Mouse (Mus musculus) MEL-GATA-1-ER (cell line): ENCODE data around the gene Mtmr1.
"Not testable (repeated sequence)": the region's sequence is repeated elsewhere in the genome, so short reads cannot be mapped to it uniquely, and the experiment has no call there.

Experiments
- DNase-seq: peaks from one replicate; pipeline ENCODE4 v3.0.0-alpha.2; 2012; ENCODE audit warnings: low read depth; ENCODE audit errors: extremely low read depth

Gene Mtmr1

DNA sequence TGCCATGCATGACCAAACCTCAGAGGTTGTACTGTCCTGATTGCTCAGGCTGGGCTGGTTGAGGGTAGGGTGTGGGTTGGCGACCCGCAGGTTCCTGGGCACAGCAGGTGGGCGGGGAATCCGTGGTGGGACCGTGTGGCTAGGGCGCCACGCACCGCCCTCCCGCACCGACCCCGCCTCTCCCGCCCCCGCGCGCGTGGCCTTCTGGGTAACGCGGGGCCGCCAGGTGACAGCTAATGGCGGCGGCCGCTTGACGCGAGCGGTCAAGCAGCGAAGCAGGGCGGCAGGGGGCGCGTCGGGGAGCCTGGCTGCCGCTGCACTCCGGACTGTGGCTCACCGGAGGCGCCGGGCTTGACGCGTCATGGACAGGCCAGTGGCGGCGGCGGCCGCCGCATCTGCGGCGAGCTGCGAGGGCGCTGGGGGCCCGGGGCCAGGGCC lies at the start of gene Mtmr1:
Gene Mtmr1 (plus strand): TSS at position 207 of the 438 bp plus-strand sequence.
- no peak for DNase-seq

DNA sequence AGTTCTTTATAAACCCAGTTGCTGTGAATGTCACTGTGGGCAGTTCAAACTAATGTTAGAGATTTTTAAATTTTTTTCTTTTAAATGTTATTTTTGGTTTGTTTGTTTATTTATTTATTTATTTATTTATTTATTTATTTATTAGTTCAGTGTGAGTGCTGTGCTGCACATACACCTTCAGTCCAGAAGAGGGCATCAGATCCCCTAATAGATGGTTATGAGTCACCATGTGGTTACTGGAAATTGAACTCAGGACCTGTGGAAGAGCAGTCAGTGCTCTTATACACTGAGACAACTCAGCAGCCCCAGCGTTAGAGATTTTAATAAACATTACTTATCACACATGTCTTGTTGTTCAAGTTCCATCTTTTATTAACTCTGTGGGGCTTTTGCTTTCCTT lies 12.5 kb upstream of the Mtmr1 start:
- DNase-seq, result no peak

DNA sequence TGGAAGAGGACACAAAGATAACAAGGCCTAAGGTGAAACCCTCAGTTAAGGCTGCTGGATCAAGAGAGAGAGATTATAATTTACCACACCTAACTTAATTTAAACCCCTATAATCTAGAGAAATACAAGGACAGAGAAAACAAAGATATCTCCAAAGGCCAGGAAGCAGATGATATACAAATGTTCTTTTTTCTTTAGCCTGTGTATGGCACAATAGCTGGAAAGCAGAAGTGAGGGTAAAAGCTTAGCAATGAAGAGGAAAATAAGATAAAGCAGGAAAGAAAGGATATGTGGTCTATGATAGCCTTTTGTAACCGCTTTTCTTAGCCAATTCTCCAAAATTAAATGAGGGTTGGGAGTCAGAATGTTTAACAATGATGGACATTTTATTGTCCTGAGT lies 9.2 kb upstream of the Mtmr1 start:
- DNase-seq, result peak; percentile 82

DNA sequence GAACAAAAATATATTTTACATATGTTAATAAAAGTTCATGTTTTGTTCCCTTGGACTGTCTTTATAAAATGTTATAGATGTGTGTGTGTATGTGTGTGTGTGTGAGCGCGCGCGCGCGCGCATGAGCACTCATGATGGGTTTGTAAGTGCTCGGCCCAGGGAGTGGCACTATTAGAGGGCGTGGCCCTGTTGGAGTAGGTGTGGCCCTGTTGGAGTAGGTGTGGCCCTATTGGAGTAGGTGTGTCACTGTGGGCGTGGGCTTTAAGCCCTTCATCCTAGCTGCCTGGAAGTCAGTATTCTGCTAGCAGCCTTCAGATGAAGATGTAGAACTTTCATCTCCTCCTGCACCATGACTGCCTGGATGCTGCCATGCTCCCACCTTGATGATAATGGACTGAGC lies 2.8 kb upstream of the Mtmr1 start:
- DNase-seq, result not testable (repeated sequence)

DNA sequence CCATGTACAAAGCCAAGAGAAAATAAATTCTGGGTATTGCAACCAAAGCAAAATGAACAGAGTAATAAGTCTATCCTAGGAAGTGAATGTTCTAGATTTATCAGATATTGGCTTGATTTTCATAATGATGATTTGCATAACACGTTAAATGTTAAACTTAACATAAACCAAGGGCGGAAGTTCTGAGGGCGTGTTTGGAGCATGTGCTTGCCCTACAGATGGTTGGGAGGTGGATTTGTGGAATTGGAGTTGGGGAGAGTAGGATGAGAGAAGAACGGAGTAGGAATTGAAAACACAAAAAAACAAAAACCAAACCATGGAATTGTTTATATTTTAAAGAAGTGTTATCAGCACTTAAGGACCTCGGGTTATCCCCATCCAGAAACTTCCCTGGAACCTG lies 498 bp upstream of the Mtmr1 start:
- no peak for DNase-seq

DNA sequence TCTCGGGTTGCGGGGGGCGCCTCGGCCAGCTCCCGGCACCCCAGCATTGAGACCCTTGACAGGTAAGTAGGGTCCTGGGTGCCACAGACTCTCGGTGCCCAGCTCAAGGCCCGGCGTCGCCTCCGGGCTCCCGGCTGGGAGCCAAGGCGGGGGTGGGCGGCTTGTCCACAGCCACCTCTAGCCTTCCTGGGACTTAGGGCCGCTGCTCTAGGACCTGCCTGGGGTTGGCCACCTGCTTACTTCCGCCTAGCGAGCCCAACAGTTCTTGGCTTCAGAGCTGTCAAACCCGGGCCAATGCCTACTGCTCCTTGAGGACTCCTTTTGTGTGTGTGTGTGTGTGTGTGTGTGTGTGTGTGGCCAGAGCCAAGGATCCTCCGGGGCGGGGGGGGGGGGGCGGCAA lies 451 bp downstream of the Mtmr1 start:
- DNase-seq, result no peak

DNA sequence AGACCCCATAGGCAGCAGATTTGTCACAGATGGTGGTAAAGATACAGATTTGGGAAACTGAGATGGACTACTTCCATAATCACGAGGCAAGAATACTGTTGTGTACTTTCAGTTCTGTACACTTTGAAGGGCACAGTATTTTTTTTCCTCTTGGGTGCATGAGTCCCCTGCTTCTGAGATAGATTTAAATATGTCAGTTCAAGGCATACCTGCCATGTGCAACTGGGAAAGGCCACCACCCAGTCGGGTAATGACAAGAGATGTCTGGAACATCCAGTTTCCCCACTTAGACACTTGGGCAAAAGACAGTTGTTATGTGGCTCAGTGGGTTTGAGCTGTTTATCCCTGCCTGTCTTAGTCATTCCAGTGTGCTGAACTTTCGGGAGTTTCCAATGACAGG lies 950 bp downstream of the Mtmr1 start:
- no peak for DNase-seq

DNA sequence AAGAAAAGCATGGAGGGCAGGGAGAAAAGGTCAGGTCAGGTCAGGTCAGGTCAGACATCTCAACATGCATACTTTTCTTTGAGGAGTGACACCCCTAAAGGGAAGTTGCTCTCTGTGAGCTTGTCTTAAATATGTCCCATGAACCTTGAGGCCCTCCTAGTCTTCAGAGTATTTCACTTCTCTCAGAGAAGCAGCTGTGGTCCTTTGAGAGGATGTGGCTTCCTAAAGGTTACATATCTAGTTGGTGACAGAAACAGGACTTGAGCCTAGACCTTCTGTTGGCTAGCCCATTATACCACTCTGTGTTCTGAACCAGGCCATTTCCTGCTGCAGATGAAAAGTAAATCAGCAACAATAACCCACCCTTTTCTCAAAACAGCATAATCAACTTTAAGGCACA lies 2.4 kb downstream of the Mtmr1 start:
- DNase-seq, result no peak

DNA sequence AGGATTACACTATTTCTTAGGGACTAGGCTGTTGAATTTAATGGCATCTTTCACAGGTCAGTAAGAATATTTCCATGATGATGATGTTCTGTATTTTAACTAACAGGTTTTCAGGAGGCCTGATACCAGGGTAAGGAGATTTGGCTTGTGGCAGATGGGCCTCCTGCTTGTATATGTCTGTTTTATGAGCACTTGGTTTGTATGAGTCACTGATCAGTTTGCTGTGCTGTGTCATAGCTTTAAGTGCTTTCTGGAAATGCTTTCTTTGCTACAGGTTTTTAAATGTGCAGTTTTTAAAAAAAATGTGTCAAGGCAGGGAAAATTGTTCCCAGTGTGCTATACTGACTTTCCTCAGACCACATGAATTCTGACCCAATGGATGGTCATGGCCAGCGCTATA lies 12.2 kb downstream of the Mtmr1 start:
- DNase-seq, result no peak

DNA sequence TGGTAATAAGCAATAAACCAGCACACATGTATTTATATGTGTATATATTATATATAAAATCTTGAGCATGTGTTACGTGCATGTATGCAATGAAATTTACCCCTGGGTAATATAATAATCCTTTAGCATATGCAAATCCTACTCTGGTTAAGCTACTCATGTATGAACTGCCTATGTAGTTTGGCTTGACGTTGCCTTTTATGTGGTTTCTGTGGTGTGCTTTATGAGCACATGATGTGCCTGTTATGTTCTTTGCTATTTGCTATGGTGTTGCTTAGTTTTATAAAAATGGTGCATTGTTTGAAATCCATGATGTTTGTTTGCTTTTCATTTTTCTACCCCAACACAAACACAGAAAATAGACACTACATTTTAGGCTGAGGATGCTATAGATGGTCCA lies 13.9 kb downstream of the Mtmr1 start:
- no peak for DNase-seq

DNA sequence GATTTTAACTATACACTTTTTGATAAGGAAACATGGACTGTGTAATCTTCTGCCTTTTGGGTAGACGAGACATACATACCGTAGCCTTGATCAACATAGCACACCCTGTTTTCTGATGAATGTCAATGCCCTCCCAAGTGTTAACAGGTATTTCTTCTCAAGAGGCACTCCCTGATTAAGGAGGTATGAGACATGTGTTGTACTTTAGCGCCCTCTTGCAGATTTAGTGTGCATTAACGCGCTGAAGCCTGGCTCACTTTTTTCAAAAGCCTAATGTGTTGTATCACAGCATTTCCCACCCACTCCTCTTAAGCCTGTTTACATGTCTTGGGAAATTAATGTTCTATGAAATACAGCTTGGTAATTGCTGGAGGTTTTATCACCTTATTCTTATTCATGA lies 17.0 kb downstream of the Mtmr1 start:
- no peak for DNase-seq

DNA sequence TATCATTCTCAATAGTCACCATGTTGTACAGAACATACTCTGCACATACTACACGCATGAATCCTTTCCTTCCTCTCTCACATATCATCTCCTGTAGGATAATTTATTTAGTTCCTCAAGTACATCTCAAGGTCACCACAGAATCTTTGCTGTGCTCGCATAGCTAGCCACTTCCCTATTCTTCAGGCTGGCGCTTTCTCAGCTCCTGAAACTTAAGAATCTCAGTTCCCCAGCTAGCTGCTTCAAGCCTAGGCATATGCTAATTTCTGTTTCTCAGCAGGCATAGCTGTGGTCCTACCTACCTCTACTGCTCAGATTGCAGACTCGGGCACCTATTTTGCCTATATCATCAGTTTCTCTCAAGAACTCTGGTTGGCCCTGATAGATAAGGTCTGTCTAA lies 31.8 kb downstream of the Mtmr1 start:
- peak; percentile 33 for DNase-seq

DNA sequence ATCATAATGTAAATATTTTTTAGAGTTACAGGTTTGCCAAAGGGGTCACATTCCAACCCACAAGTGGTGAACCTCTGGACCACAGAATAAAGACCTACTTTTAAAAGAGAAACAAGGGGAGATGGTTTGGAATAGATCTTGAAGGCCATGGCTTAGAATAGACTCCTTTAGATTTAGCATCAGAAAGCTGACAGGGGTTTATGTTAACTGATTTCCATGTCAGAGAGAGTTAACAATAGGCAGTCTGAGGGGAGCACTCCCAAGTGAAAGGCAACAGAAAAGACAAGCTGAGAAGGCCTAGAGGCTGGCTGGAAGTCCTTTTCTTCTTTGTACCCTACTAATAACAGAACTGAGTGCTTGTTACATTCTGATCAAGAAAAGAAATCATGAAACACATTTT lies 41.7 kb downstream of the Mtmr1 start:
- DNase-seq, result no peak

DNA sequence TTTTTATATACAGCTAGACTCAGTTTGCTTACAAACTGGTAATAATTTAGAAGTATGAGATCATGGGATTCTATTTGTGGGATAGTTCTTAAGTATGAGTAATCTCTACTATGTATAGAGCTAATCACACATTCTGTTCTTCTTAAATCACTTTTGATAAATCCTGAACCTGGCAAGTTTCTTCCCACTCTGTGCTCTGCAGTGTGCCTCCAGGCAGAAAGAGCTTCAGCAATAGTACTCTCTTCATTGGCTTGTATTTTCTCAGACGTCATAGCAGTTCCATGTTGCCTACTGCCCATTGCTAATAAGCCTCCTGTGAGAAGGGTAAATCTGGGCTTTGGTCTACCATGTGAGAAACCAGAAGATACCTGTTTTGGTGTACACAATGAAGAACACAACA lies 43.8 kb downstream of the Mtmr1 start:
- no peak for DNase-seq

DNA sequence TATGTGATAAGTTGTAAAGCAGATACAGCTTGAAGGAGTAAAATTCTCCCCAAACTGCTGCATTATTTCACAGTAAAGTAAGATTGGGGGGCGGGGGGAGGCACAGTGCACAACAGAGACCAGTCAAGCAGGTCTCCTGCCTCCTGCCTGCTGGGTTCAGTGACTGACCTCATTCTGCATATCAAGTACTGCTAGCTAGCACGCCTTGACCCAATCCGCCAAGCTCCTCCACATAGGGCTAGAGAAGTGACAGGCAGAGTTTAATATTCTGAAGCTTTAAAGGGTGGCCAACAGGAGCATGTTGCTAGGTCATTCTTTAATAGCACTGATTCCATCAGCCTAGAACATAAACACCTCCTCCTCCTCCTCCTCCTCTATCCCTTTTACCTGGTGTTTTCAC lies 48.2 kb downstream of the Mtmr1 start:
- no peak for DNase-seq

DNA sequence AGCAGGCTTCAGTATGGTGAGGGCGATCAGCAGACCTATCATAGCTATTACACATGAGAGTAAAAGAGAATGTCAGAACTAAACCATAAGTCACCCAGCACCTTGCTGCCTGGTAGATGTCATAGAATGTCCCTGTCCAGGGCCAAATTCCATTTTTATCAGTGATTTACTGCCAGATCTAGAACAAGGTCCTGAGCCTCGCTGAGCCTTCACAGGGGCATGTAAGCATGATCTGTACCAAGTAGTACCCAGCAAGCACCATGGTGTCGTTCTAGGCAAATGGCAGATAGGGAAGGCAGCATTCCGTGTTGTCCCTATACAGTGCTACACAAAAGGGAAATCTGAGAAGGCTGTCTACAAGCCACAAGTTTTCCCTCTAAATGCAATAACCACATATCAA lies 49.1 kb downstream of the Mtmr1 start:
- DNase-seq, result no peak

DNA sequence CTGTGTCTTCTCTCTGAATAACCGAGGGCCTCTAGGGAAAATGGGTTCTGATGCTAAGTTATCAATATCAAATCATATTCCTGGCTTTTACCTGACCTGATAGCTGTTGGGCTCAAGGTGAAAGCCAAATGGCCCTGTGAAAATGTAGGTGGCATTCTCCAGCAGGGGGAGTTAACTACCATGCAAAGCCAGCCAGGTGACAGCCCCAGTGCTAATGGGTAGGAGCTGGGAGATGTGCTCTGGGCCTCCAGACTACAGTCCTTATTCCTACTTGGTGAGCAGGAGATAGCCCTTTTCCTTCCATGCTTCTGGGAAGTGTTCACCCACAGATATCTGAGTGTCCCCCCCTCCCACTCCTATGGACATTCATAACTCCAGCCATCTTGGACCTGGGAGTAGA lies 60.3 kb downstream of the Mtmr1 start:
- no peak for DNase-seq

DNA sequence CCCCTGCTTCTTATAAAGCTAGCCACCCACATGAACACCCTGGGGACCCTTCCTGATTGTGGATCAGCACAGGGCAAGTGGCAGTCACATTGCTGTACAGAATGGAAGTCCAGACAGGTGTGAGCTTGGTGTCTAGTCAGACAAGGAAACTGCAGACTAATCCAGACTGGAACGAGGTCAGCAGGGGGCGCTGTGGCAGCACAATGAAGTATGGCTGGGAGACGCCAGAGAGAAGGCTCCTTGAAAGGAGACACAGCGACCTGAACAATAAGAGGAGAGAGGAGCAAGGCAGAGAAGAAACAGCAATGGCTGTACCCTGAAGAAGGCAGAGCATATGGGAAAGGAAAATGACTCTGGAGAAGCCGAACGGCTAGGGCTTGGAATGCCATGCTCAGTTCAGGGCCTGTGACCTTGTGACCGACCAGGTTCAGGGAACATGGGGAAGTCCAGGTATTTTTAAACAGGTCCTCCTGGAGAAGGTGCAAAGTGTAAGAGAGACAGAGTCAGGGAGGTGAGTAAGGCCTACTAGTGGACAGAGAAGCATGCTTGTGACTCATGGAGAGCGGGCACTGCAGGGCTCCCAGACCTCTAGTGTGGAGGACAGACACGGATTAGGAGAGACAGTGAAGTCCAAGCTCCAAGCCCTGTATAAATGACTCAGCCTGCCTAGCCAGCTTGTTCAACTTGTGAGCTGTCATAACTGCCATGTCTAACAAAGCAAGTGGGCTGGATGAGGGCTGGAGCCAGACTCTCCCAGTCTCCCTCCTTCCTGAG lies 61.4 kb downstream of the Mtmr1 start:
- peak; percentile 43 for DNase-seq

DNA sequence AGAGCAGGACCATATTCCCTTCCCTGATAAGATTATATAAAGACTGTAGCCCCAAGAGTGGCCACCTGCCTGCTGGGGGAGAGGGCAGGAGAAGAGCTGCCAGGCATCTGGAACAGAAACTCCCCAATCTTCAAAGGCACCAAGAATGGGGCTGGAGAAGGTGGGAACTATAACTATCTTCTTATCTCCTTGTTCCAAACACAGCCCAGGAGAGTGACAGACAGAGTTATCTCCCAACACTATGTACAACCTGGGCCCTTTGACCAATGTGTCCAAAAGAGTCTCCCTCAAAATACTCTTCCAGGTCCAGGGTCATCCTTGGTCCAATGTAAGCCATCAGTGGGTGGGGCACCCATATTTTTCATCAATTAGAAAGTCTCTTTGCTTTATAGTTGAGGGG lies 62.9 kb downstream of the Mtmr1 start:
- DNase-seq, result no peak

DNA sequence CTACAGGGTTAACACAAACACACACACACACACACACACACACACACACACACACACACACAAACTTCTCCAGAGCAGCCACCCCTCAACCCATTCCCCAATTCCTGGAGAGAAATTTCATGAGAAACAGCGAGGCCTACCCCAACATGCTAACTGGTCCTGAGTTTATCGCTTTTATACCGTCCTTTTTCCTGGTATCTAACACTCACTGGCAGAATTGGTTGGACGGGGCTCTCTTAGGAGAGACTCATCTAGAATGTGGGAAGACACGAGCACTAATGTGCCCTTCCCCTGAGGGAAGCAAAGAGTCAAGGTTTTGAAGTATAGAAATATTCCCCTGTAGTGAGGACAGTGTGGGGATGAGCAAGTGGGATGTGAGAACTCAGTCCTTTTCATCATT lies 66.3 kb downstream of the Mtmr1 start:
- peak; percentile 37 for DNase-seq

DNA sequence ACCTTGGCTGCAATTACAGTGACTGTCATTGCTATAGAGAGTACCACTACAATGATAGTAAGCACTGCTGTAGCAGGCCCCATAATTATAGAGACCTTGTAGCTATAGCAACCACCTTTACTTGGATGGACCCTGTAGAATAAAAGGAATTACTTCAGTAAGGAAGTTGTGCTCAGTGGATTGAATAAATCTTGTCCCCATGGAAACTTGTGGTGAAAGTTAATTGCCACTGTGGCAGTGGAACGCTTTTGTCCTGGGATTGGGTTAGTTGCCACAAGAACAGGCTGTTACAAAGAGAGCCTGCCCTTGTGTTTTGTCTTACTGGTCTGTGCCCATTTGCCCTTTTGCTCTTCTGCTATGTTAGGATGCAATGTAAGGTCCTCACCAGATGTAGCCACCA lies 69.9 kb downstream of the Mtmr1 start:
- no peak for DNase-seq

DNA sequence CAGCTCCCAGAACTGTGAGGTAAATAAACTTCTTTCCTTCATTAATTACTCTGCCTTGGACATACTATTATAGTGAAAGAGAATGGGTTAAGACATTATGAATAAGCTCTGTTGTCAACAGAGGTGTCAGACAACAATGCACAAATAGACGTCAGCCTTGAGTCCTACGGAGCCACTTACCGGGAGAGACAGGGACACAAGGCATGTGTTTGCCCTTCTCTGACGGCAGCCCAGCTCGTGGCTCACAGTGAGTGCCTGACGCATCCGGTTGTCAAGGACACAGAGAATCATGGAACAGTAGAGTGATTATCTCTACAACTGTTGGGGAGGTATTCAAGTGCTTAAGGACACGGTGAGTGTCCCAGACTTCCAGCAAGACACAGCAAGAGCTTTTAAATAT lies 70.3 kb downstream of the Mtmr1 start:
- no peak for DNase-seq

DNA sequence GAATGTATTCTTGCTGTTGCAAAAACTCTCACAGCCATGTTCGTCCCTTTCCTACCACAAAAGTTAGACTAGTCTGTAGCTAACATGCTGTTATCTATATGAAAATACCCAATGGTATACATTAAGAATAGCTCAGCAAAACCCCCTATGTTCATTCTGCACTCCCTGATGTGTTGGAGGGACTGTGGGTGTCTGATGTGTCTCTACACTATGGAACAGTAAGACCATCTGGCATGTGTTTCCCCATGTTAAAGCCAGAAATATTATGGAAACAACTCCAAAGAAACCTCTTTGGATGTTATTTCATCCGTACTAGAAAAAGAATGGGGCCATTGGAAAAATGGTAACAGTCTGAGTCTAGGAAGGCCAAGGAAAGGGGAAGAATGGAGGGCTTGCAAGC lies 71.0 kb downstream of the Mtmr1 start:
- no peak for DNase-seq

DNA sequence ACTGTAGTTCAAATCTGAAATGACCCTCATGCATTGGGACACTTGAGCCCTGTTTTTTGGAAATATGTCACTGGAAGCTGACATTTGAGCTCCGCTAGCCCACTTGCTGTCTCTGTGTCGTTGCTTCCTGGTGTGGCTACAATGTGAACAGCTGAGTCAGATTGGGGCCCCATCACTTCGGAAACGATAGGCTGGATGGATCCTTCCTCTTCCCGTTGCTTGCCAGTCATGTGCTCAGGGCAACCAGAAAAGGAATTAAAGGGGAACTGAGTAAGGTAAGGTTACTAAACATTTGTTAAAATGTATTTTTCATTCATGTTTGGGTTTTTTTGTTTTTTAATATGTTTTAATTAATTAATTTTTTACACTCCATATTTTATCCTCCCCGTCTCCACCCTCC lies 74.9 kb downstream of the Mtmr1 start:
- no peak for DNase-seq
